Mouse (Mus musculus): ENCODE data around the gene Rtbdn. TPM values are rescaled to one million over a fixed set of nuclear protein-coding genes. Genes with fewer than 3 reads are reported as not detected.

Rtbdn gene
- total and polyA plus RNA-seq, 2 experiments from 2014 or later, result 3.5 to 10.4 TPM

DNA sequence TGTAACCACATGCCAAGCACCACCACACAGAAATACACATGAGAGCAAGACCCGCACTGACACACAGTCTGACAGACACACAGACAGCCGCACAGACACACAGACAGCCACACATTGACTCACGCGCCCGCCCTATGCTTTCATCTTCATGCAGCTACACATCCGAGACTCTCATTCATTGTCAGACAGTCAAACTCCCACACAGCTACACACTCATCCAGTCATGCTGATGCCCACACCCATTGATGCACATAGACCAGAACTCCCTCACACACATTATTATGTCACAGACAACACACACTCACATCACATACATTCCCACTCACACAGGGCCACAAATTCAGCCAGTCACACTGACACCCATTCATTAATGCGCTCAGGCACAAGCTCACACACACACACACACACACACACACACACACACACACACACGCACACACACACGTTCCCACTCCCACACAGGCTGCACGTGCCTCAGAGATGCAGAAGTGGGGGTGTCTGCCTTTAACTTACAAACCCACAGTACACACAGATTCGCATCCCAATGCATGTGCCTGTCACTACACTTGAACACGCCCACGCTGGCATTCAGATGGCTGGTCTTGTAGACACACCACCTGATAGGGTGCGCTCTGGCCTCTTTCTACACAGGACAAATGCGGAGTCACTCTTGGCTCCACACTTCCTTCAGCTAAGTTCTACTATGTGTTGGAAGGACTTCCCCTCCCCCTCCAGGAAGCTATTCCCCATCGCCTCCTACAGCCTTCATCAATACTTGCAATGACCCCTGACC is 12.8 kb upstream of the Rtbdn start:
- Histone ChIP-seq H3K9me3 (ENCODE audit: low read length) (no peaks in the 10 kb centered on the region), H3K4me2 (ENCODE audit: low read depth) (peak overlapping the region; percentile 87), H3K9ac (no peak overlapping the region), H3K4me1 (ENCODE audit: insufficient read depth) (peaks cover 14% of the 10 kb centered on the region), H3K27ac (ENCODE audit: low read depth, low read length) (no peak overlapping the region), H3K4me3 (ENCODE audit: low read depth, low read length) (peak overlapping the region; percentile 78; the same call in 1 of the 2 replicates), H3K36me3 (ENCODE audit: insufficient read depth) (peaks cover 23% of the 10 kb centered on the region), H3K27me3 (ENCODE audit: insufficient read depth, low read length) (no peaks in the 10 kb centered on the region)
- 79% methylated on average over 16 of the region's 16 CpGs for WGBS
- ATAC-seq (no peak), DNase-seq (no peak)
- no peak for TF ChIP-seq CTCF (IDR thresholded peaks at IDR 0.05; ENCODE audit: low read depth)

DNA sequence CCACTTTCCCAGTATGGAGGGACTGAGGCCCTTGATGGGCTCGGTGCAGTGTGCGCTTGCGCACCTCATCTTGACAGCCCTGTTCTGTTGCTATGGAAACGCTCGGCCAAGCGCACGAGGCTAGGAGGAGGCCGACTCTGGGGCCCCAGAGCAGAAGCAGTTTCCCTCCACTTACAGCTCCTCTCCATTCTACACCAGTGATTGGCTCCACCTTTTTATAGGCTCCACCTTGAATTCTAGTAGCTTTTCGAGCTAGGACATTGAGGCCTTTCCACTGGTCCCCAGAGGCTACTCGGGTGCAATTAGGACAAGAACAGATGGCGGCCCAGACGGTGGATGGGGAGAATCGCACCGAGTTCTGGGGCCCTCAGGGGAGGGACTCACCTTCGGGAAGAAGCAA is 11.9 kb upstream of the Rtbdn start:
- ATAC-seq (peak; percentile 63), DNase-seq (peak; percentile 82)
- H3K4me1 ChIP-seq (ENCODE audit: insufficient read depth), result peaks cover 14% of the 10 kb centered on the region
- H3K27me3 ChIP-seq (ENCODE audit: insufficient read depth, low read length), result no peaks in the 10 kb centered on the region
- H3K36me3 ChIP-seq (ENCODE audit: insufficient read depth), result peaks cover 23% of the 10 kb centered on the region
- TF ChIP-seq CTCF (IDR thresholded peaks at IDR 0.05; ENCODE audit: low read depth), result no peak
- no peak overlapping the region for H3K27ac ChIP-seq (ENCODE audit: low read depth, low read length)
- peak overlapping the region; percentile 78 for H3K4me3 ChIP-seq (ENCODE audit: low read depth, low read length)
- 2% methylated on average over 15 of the region's 15 CpGs for WGBS
- no peaks in the 10 kb centered on the region for H3K9me3 ChIP-seq (ENCODE audit: low read length)
- peak overlapping the region; percentile 96 for H3K9ac ChIP-seq
- H3K4me2 ChIP-seq (ENCODE audit: low read depth), result peak overlapping the region; percentile 87

- WGBS, result 9% methylated on average over 14 of the region's 14 CpGs
- peaks cover 17% of the 10 kb centered on the region for H3K36me3 ChIP-seq (ENCODE audit: insufficient read depth)
- peak overlapping the region; percentile 78 for H3K4me3 ChIP-seq (ENCODE audit: low read depth, low read length)
- ATAC-seq (no peak), DNase-seq (no peak)
- H3K27ac ChIP-seq (ENCODE audit: low read depth, low read length), result peak overlapping the region; percentile 95
- peaks cover 14% of the 10 kb centered on the region for H3K4me1 ChIP-seq (ENCODE audit: insufficient read depth)
- peak overlapping the region; percentile 87 for H3K4me2 ChIP-seq (ENCODE audit: low read depth)
- H3K9ac ChIP-seq, result peak overlapping the region; percentile 96
- no peak for TF ChIP-seq CTCF (IDR thresholded peaks at IDR 0.05; ENCODE audit: low read depth)
- H3K9me3 ChIP-seq (ENCODE audit: low read length), result no peaks in the 10 kb centered on the region
- H3K27me3 ChIP-seq (ENCODE audit: insufficient read depth, low read length), result no peaks in the 10 kb centered on the region
Measured at GRCm38 (mm10) chr8:84935489-84935888, 11.3 kb upstream of the Rtbdn start.

DNA sequence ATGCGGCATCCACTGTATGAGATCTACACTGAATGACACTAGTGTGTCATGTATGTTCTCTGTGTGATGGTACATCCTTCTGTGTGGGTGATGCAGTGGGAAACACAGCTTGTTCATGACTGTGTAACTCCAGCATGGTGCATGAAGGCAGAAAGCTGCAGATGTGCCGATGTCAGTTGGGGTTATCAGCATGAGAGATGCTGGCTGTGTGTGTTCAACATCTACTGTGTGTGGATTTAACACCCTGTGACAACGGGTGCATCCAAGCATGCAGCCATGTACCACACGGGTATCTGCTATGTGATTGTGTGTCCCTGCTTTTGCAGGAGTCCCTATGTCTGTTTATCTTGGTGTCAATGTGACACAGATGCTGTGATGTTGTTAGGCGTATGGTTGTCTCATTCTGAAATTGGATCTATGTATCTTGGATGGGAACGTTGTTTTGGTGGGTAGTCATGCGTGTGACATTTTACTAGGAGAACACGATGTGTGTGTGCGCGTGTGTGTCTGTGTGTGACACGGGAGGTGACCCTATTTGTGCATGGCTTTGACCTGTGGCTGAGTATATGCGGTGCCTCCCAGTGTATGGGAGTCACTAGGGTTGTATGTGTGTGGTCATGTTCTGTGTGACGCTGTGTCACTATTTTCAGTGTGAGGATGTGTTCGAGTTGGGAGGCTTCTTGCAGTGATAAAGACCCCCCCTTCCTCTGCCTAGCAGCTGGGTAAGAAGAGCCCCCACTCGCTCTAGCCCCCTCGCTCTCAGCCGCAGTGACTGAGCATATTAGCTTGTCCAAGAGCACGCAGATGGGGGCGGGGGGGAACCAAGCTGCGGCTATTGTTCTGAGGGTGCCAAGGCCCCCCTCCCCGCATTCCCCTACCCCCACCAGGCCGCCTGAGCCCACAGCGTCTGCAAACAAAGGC is 10.5 kb upstream of the Rtbdn start:
- Histone ChIP-seq H3K4me1 (ENCODE audit: insufficient read depth) (peaks cover 14% of the 10 kb centered on the region), H3K36me3 (ENCODE audit: insufficient read depth) (peaks cover 13% of the 10 kb centered on the region), H3K9me3 (ENCODE audit: low read length) (no peaks in the 10 kb centered on the region), H3K4me2 (ENCODE audit: low read depth) (peak overlapping the region; percentile 87), H3K4me3 (ENCODE audit: low read depth, low read length) (peak overlapping the region; percentile 78), H3K27me3 (ENCODE audit: insufficient read depth, low read length) (no peaks in the 10 kb centered on the region), H3K9ac (peak overlapping the region; percentile 96), H3K27ac (ENCODE audit: low read depth, low read length) (peak overlapping the region; percentile 95)
- no peak for TF ChIP-seq CTCF (IDR thresholded peaks at IDR 0.05; ENCODE audit: low read depth)
- DNase-seq, result peak; percentile 71
- peak; percentile 55 for ATAC-seq
- 14% methylated on average over 23 of the region's 23 CpGs for WGBS

GRCm38 (mm10) chr8:84936962-84937546 is 9.7 kb upstream of the Rtbdn start, which contains the start of gene Mast1:
Gene Mast1 (minus strand): TSS chr8:84937359.
- Histone ChIP-seq H3K4me3 (ENCODE audit: low read depth, low read length) (peak within 1 kb of the TSS; percentile 78), H3K9ac (peak within 1 kb of the TSS; percentile 96), H3K27me3 (ENCODE audit: insufficient read depth, low read length) (no peaks in the 10 kb centered on the region), H3K9me3 (ENCODE audit: low read length) (no peaks in the 10 kb centered on the region), H3K36me3 (ENCODE audit: insufficient read depth) (peaks cover 6% of the 10 kb centered on the region), H3K4me2 (ENCODE audit: low read depth) (peak within 1 kb of the TSS; percentile 87), H3K27ac (ENCODE audit: low read depth, low read length) (peak within 1 kb of the TSS; percentile 95), H3K4me1 (ENCODE audit: insufficient read depth) (peaks cover 14% of the 10 kb centered on the region)
- ATAC-seq (peak; percentile 74), DNase-seq (peak; percentile 90)
- under 1% methylated on average over 50 of the region's 50 CpGs for WGBS
- peak; percentile 81 for TF ChIP-seq CTCF (IDR thresholded peaks at IDR 0.05; ENCODE audit: low read depth)

GRCm38 (mm10) chr8:84937620-84938485 is 8.9 kb upstream of the Rtbdn start:
- Histone ChIP-seq H3K4me3 (ENCODE audit: low read depth, low read length) (peak overlapping the region; percentile 78), H3K9me3 (ENCODE audit: low read length) (no peaks in the 10 kb centered on the region), H3K36me3 (ENCODE audit: insufficient read depth) (no peaks in the 10 kb centered on the region), H3K27me3 (ENCODE audit: insufficient read depth, low read length) (no peaks in the 10 kb centered on the region), H3K4me1 (ENCODE audit: insufficient read depth) (peaks cover 14% of the 10 kb centered on the region), H3K9ac (peak overlapping the region; percentile 96), H3K27ac (ENCODE audit: low read depth, low read length) (peak overlapping the region; percentile 95), H3K4me2 (ENCODE audit: low read depth) (peak overlapping the region; percentile 87)
- 59% methylated on average over 13 of the region's 13 CpGs for WGBS
- DNase-seq, result no peak
- ATAC-seq, result no peak
- TF ChIP-seq CTCF (IDR thresholded peaks at IDR 0.05; ENCODE audit: low read depth), result no peak
